Mouse (Mus musculus): ENCODE measurements around the gene Nedd8.

The Nedd8 gene

DNA sequence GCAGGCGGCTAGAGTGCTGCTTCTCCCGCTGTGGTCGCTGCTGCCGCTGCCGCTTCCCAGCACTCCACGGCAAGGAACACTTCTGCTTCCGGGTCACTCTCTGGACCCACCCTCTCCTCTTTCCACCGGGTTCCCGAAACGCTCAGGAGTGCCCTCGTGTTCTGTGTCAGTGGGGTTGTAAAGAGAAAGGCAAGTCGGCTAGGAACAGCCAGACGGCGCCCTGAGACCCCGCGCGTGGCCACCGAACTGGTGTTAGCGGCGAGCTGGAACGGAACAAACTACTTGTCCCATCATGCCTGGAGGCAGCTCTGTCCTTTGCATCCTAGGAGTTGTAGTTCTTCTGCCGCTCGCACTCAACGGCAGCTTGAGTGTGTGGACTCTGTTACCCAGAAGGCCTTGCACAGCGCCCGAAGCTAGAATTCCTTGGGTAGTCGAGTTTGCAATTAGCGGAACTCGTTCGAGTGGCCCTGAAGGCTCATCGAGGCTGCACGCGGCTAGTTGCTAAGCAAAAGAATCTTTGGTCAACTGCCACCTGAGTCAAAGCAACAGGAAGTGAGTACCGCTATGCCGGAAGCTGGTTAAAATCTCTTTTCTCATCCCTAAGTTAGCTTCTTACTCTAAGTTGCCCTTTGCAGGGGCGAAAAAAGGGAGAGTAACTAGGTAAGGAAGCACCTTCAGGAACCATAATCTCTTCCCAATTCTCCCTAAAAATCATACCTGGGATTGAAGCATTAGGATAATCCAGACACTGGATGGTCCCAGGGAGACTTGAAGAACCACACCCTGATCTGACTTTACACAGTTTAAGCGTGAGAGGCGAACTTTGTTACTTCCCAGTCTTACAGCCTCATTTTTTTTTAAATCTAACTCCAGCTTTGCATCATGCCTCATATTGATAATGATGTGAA, at the start of gene Nedd8, which contains the start of gene Gmpr2:
Nedd8 (minus strand) TSS at position 292 of the 908 bp plus-strand sequence.
Gmpr2 (plus strand) TSS at position 109 of the 908 bp plus-strand sequence.
- peak; percentile 99 for DNase-seq (ENCODE audit: low read depth)

DNA sequence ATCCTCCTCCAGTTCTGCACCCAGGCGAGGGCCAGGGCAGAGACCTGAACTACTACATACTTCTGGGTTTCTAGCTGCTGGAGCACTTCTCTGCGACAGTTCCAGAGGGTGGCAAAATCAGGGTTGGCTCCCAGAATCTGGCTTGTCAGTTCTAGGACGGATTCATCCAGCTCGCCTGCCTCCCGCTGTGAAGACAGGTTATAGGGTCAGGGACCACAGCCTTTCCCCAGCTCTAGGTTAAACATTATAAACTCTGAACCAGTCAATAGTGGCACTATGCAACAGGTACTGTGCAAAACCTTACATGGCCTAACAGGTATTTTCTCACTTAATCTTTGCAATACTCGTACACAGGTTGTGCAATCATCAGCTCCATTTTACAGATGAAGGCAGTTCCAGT, 49.2 kb upstream of the Nedd8 start:
- DNase-seq (ENCODE audit: low read depth) = no peak

DNA sequence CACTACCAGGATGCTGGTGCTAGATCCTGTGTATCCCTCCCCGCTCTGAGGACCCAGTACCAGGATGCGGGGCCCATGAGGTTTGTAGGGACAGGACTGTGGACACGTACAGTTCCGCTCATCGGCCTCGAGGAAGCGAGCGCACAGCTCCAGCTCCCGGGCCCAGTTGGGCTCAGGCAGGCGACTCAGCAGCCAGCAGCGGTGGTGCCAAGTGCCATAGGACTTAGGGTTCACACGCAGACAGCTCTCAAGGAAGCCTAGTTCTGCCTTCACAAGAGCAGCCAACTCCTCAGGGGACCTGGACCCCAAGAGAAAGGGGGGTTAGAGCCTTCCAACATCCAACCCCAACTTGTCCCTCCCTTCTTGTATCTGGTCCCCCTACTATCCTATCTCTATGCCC, 48.7 kb upstream of the Nedd8 start:
- no peak for DNase-seq (ENCODE audit: low read depth)

DNA sequence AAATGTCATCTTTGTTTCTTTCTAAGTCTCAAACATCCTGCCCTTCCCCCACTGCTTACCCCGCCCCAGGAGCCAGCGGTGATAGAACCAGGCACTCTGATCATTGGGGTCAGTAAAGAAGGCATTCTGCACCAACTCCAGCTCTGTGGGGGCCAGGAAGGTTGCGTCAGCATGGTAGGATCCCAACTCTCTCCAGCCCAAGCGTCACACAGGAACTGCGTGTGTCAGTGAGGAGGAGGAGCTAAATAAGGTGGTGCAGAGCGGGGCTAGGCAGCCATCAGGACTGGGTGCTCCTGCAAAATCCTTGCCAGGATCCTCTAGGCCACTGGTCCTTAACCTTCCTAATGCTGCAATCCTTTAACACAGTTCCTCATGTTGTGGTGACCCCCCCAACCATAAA, 47.8 kb upstream of the Nedd8 start:
- DNase-seq (ENCODE audit: low read depth) = no peak

DNA sequence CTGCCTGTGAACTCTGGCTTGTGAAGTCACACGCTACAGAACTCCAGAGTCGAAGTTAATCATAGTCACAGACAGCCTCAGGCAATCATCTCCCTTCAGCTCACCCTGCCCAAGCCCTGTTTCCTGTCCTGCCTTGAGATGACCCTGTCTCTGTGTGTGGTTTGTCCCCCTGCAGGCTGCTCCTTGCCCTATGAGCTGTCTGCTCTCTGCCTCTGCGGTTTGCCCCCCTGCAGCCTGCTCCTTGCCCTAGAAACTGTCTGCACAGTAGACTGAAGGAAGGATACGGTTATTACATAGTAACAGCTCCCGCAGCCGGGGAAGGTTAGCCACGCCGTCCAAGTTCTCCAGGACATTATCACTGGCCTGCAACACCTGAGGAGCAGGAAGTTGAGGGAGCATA, 45.0 kb upstream of the Nedd8 start:
- DNase-seq (ENCODE audit: low read depth) = peak; percentile 41

DNA sequence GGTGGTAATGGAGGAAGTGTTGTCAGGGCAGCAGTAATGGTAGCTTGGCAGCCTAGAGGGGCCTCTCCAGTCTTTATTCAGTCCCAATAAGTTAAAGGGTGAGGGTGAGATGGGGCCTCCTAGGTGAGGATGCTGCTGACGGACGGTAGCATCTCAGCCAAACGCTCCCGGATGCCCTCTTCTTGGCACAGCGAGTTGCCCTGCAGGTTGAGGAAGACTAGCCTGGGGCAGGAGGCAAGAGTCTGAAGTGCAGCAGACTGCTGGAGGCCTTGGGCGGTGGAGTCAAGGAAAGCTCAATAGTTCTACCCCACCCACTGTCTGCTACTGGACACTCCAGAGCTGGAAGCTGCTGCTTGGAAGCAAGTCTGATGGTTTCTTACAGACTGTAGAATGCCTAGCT, 44.3 kb upstream of the Nedd8 start:
- no peak for DNase-seq (ENCODE audit: low read depth)

DNA sequence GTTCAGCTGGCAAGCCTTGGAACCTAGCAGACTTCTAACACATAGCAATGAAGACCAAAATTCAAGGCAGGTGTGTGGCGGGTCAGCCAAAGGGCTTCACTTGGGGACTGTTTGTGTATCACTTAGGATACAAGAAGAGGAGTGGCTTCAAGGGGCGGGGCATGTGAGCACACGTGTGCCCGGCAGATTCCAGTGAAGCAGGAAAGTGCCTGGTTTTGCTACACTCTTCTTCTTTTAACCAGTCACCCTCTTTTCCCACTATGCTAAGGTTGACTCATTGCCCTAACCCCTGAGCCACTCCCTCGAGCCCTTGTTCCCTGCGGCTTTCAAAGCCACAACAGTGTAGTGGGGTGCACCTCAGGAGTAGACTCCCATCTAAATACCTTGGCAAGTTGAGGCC, 43.0 kb upstream of the Nedd8 start:
- DNase-seq (ENCODE audit: low read depth) = peak; percentile 49

DNA sequence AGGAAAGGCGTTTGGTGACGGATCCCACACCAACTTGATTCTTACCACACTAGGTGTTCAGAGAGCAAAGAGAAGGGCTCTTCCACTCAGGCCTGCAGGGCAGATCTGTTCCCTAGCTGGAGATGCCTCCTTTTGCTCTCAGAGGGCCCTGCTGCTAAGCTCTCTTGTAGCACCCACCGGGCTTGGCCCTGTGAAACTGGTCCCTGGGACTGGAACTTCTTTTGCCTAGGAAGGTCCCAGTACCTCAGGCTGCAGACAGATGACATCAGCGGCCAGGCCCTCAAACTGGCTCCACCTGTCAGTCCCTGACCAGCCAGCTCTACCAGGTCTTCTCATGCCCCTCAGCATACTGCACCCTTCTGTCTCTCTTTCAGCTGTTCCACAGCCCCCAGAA, 41.8 kb upstream of the Nedd8 start, which contains the start of gene Tgm1:
Tgm1 (minus strand) TSS at position 198 of the 394 bp plus-strand sequence.
- DNase-seq (ENCODE audit: low read depth) = no peak

DNA sequence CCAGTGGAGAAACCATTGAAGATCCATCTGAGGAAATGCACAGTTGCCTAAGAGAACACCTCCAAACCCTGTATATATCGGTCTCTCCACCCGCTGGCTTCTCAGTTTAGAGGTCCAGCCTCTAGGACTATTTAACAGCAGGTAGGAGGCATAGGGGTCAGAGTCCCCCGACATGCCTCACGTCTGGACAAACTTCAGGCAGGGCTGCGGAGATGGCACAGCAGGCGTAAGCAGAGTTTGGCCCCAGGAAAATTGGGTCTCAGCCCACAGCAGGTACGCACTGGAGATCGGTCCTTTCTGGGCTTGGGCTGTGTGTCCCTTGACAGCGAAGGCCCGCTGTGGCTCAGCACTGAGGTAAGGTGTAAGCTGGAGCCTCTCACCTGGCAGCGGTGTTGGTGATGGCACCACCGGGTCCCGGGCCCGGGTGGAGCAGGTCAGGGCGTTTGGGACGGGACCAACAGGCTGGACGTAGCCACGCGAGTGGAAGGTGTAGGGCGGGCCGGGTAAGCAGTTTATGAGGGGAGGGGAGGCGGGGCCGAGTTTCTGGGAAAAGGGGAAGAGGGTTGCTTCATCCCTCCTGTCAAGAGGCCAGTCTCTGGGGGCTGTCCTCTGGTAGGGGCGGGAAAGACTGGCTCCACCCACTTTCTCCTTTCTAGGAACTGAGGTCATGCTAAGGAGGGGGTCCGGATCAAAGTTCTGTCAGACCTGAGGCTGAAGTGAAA, 41.2 kb upstream of the Nedd8 start:
- DNase-seq (ENCODE audit: low read depth) = peak; percentile 41

DNA sequence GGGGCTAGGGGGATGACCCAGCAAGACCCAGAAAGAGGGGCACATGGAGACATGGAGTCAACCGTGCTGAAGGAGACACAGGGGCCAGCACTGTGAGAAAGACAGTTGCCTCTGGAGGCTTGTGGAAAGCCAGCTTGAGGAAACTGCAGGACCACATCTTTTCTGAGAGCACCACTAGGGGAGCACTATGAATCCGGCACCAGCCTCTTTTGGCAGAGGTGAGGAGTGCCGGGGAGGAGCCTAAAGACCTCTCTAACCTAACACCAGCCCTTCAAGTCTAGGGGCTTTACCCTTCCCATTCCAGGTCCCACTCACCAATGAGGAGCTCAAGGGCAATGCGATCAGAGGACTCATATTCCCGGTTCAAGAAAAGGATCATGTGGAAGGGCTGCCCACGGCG, 39.9 kb upstream of the Nedd8 start:
- no peak for DNase-seq (ENCODE audit: low read depth)

DNA sequence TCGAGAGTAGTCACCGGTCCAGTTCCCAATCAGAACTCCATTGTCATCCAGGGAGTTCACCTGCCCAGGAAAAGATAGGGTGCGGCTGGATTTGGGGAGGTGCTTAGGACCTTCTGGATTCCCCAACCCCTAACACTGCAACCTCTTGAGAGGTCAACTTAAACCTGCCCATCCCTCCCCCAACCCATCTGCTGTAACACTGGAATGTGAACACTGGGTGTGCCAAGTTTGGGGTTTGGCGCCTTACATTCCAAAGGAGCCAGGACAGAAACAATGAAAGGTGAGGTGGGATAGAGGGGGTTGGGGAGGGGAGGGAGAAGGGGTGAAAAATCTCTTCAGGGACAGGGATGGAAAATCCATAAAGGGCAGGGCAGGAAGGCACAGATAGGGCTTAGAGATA, 37.6 kb upstream of the Nedd8 start:
- DNase-seq (ENCODE audit: low read depth) = no peak

DNA sequence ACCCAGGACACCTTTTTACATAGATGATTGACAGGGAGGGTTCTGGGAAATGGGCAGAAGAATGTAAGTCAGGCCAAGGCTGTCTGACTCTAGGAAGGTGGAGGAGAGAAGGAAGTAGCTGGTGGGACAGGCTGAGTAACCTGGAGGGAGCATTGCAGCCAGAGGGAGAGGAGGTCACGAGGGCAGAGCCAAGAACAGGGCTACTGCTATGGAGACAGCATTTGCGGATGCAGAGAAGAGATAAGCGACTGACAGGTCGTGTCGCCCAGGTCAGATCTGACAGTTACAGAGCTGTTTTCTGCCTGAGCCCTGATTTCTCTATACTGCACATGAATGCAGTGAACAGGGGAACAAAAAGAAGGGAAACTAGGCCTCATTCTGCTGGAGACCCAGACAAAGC, 35.5 kb upstream of the Nedd8 start:
- DNase-seq (ENCODE audit: low read depth) = no peak

DNA sequence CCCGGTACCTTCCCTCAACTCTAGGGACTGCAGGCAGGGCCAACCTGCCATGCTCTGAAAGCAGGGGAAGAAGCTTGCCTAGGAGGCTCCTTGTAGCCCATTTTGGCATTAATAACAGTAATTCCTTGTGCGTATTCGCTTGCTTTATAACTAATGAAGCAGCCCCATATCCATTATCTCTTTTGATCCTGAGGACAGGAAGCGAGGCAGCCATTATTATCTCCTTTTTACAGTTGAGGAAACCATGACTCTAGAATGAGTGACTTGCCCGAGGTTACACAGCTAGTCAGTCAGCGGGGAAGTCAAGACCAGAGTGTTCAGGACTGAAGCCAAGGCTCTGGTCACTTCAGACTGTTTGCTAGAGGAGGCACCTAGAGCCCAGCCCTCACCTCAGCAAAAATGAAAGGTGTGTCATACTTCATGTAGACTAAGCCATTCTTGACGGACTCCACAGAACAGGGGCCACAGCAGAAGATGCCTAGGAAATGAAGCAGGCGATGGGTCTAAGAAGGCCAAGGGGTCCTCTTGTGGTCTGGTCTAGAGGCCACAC, 34.2 kb upstream of the Nedd8 start:
- no peak for DNase-seq (ENCODE audit: low read depth)

DNA sequence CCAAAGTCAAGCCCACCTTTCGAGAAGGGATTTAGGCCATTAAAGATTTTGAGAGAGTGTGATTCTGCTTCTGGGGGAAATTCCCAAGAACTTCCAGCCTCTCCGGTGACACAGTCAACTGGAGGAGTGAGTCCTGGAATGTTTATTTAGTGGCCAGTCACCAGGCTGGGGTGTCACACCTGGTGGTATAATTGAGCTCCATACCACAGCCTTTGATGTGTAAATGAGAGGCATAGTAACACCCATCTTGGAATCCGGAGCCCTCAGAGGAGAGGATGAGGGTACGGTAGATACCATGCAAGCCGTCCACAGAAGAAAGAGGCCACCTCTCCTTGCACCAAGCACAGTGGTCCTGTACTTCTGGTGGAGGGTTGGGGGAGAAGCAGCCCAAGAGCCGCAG, 30.8 kb upstream of the Nedd8 start:
- no peak for DNase-seq (ENCODE audit: low read depth)

DNA sequence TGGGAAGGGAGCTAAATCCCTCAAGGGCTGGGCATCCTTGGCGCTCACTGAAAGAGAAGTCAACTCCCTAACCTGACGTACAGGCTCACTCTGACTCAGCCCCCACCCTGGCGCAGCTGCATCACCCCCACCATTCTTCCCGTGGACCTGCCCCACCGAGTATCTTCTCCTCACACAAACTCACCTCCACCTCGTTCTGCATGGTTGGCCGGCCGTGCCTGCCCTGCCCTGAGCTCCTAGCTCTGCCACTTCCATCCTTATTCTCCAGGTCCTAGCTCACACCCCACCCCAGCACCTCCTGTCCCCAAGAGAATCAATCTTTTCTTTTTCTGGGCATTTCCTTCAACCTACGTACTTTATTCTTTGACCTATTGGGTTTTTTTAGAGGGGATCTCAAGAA, 29.2 kb upstream of the Nedd8 start:
- no peak for DNase-seq (ENCODE audit: low read depth)

DNA sequence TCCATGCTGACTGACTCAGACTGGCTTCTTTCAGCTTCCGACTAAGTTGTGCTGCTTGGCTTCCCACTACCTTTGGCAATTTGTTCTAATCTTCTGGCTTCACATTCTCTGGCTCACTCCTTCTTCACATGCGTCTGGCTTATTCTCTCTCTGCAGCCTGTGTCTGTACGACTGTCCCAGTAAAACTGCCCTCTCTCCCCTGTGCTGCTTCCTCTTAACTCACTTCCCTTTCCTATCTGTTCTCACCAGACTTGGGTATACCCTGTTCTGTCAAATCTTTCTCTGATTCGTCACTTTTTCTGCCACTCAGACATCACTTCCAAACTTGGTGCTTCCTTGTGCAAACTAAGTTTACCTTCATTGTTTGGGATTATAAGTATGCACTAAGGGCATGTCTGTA, 25.3 kb upstream of the Nedd8 start:
- peak; percentile 84 for DNase-seq (ENCODE audit: low read depth)

DNA sequence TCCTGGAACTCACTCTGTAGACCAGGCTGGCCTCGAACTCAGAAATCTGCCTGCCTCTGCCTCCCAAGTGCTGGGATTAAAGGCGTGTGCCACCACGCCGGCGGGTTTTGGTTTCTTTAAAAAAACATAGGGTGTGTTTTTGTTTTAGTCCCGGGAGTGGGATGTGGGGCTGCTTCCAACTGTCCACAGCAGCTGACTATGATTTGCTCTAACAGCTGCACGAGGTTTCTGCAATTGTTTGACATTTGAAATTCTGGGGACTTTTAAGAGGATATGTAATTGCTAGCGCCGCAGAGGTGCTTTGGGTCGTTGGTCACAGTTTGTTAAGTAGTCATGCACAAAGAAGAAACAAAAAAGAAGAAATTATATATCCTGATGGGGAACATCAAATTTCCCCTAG, 17.5 kb upstream of the Nedd8 start:
- DNase-seq (ENCODE audit: low read depth) = no peak

DNA sequence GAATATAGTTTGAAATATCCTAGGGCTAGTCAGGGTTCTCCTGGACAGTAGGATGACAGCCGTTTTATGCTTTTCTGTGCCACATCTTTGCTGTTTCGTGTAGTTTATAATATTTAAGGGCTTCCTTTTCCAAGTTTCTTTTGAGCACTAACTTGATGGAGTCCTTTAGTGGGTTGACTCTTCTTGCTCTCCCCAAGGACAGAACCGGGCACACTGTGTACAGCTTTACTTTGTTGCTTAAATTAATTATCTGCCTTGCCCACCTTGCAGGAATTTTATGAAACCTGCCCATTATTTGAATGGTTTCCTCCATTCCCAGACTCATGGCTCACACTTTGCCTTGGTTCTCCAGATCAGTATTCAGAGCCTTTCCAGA, 10.2 kb upstream of the Nedd8 start:
- DNase-seq (ENCODE audit: low read depth) = no peak

DNA sequence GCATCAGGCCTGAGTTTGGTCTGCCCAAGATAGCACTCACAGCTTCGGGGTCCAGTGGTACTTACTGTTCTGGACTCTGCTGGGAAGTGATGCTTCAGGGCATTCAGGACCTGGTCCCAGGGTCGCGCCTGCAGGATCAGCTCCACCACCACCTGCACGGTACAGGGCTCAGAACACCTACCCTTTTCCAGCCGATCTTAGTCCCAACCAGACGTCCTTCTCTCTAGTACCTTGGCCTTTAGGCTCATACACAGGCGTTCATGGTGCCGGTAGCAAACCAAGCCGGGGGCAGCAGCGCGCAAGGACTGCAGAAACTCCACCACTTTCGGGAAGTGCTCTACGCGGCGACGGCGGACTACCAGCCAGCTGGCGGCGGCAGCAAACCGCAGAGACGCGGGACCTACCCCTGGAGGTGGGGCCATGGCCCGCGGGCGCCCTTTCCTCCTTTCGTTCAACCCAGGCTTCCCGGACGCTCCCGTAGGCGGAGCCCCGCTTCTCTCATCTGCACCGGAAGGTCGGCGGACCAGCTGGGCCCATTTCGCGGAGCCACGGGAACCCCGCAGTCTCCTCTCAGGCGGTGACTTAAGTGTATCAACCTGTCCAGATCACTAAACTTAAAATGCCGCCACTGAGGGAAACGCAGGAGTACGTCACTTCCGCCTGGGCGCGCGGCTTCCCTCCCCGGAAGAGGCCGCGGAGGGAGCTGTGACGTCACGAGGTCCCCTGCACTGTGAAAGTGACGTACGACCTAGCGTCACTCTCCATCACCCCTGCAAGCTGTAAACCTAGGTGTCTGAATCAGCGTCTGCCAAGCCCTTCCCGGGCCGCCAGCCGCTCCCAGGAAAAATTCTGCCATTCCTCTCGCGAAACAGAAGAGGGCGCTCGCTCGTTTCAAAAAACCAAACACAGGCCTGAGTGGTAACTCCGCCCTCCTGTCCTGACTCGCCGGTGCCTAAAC, 9.5 kb upstream of the Nedd8 start, which contains the start of gene Tinf2:
Tinf2 (minus strand) TSS at position 661 of the 958 bp plus-strand sequence.
- peak; percentile 98 for DNase-seq (ENCODE audit: low read depth)

DNA sequence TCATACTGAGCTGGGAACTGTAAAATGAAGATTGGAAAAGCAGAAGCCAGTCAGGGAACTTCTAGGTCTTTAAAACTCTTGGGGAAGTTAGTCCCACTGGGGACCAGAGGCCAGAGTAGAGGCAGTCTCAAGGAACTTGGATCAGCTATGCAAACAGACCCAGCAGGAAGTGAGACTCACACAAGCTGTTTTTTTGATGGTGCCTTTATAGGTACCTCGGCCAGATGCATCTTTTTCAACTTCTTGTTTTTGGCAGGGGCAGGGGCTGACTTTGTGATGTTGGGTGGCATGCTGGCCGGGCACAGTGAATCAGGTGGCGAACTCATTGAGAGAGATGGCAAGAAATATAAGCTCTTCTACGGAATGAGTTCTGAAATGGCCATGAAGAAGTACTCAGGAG, 5.7 kb upstream of the Nedd8 start:
- no peak for DNase-seq (ENCODE audit: low read depth)

DNA sequence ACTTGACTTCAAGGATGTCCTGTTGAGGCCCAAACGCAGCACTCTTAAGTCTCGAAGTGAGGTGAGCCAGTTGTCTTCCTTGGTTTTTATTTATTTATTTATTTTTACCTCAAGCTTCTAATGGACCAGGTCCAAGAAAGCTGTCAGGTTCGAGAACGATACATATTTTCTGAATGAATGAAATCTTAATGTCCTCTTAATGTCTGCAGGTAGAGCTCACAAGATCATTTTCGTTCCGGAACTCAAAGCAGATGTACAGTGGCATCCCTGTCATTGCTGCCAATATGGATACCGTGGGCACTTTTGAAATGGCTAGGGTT, 777 bp upstream of the Nedd8 start:
- DNase-seq (ENCODE audit: low read depth) = no peak

DNA sequence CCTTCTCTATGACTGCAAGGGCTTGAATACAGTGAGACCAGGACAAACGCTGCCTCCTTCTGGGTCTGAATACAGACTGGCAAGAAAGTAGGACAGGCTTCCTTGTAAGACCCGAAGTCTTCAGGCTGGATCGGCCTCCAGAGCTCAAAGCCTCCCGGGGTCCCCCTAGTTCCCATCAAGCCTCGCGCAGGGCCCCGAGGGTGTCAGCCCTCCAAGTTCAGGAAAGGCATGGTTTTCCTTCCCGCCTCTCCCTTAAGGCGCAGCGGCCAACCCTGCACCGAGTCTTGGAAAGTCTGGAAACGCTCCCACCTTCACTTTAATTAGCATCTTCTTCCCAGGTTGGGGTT, 465 bp downstream of the Nedd8 start:
- DNase-seq (ENCODE audit: low read depth) = no peak
